Mouse (Mus musculus): ENCODE measurements around the gene Fstl3. TPM values are rescaled to one million over a fixed set of nuclear protein-coding genes. Genes with fewer than 3 reads are reported as not detected.
A peak's percentile ranks its signal among the peaks of the same experiment; 100 is the strongest.
"Not testable (repeated sequence)": the region's sequence is repeated elsewhere in the genome, so short reads cannot be mapped to it uniquely, and the experiment has no call there.

The Fstl3 gene
- polyA plus RNA-seq, 1 experiment from 2014 or later: 19.9 TPM

GRCm38 (mm10) chr10:79746774-79747151, 30.3 kb upstream of the Fstl3 start:
- peak overlapping the region; percentile 79 for H3K4me2 ChIP-seq (ENCODE audit: low read length)
- ATAC-seq (ENCODE audit: insufficient number of reproducible peaks, insufficient read depth, low FRiP score, low read depth): peak; percentile 48; the same call in 1 of the 2 replicates
- peaks cover 3 to 9% of the 10 kb centered on the region in 2 experiments; a peak in 3 of 4 replicates for H3K4me1 ChIP-seq (ENCODE audit: control insufficient read depth in 2 of 2, insufficient read depth in 2 of 2, low read length in 2 of 2)
- H3K9me3 ChIP-seq (ENCODE audit: control insufficient read depth, low read length): no peaks in the 10 kb centered on the region
- H3K27ac ChIP-seq (replicated peaks in 1 of 2; ENCODE audit: control insufficient read depth in 1 of 2, insufficient read depth in 1 of 2, low read depth in 2 of 2, low read length in 2 of 2): no peak overlapping the region
- peak overlapping the region; percentile 55; the same call in 1 of the 2 replicates for H3K9ac ChIP-seq (ENCODE audit: low read length)
- 20% methylated on average over 6 of the region's 6 CpGs for WGBS
- H3K36me3 ChIP-seq (ENCODE audit: control insufficient read depth, insufficient read depth, low read length): peaks cover 29% of the 10 kb centered on the region
- H3K27me3 ChIP-seq (ENCODE audit: control insufficient read depth, insufficient read depth, low read length): no peaks in the 10 kb centered on the region
- H3K4me3 ChIP-seq (ENCODE audit: control insufficient read depth in 1 of 2, insufficient read depth in 1 of 2, low read depth in 1 of 2, low read length in 2 of 2): peak overlapping the region in 1 of 2 experiments; percentile 8; a peak in 1 of 4 replicates

DNA sequence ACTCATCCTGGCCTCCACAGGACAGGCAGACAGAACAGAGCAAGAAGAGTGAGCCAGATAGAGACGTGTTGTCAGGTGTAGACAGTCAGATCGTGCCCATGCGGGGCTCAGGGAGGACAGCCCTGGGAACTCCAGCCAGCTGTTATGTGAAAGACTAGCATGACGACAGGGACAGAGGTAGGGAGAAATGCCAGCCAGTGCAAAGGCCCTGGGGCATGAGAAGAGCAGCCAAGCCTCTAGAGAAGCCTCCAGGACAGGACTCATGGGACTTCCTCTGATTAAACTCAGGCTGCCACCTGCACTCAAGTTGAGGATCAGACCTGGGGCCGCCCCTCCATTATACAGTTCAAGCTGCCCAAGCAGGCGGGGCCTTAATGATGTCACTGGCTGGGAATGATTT, 28.6 kb upstream of the Fstl3 start:
- Histone ChIP-seq H3K4me1 (ENCODE audit: control insufficient read depth in 2 of 2, insufficient read depth in 2 of 2, low read length in 2 of 2) (peaks cover 3 to 9% of the 10 kb centered on the region in 2 experiments; a peak in 3 of 4 replicates), H3K27me3 (ENCODE audit: control insufficient read depth, insufficient read depth, low read length) (no peaks in the 10 kb centered on the region), H3K4me3 (ENCODE audit: control insufficient read depth in 1 of 2, insufficient read depth in 1 of 2, low read depth in 1 of 2, low read length in 2 of 2) (no peak overlapping the region), H3K9me3 (ENCODE audit: control insufficient read depth, low read length) (no peaks in the 10 kb centered on the region), H3K36me3 (ENCODE audit: control insufficient read depth, insufficient read depth, low read length) (peaks cover 12% of the 10 kb centered on the region), H3K9ac (ENCODE audit: low read length) (no peak overlapping the region), H3K27ac (replicated peaks in 1 of 2; ENCODE audit: control insufficient read depth in 1 of 2, insufficient read depth in 1 of 2, low read depth in 2 of 2, low read length in 2 of 2) (no peak overlapping the region), H3K4me2 (ENCODE audit: low read length) (no peak overlapping the region)
- ATAC-seq (ENCODE audit: insufficient number of reproducible peaks, insufficient read depth, low FRiP score, low read depth): no peak
- 72% methylated on average over 6 of the region's 6 CpGs for WGBS

DNA sequence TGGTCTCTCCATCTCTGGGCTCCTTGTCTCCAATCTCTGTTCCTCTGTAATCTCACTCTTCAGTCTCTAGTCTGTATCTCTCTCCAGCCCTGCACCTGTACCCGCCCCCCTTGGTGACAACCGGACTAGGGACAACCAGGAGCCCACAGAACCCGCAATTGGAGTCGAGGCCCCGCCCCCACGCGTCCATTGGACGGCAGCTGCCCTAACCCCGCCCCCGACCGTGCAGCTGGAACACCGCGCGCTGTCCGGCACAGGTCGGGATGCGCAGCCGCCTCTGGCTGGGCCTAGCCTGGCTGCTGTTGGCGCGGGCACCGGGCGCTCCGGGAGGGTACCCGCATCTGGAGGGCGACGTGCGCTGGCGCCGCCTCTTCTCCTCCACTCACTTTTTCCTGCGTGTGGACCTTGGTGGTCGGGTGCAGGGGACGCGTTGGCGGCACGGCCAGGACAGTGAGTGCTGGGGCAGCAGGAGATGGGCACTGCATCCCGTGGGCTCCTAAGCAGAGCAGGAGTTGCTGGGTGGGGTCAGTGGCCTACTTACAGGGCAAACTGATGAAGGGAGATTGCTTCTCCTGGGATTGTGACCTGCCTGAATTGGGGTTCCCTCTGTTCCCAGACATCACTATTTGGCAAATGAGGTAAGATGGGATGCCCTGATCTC, 22.1 kb upstream of the Fstl3 start, which contains the start of gene Fgf22:
Fgf22 (plus strand) TSS at position 221 of the 661 bp plus-strand sequence.
- WGBS: under 1% methylated on average over 35 of the region's 36 CpGs
- peak; percentile 42 for ATAC-seq (ENCODE audit: insufficient number of reproducible peaks, insufficient read depth, low FRiP score, low read depth)
- Histone ChIP-seq H3K9ac (ENCODE audit: low read length) (no peak within 1 kb of the TSS; the same call in 1 of the 2 replicates), H3K27me3 (ENCODE audit: control insufficient read depth, insufficient read depth, low read length) (no peaks in the 10 kb centered on the region), H3K36me3 (ENCODE audit: control insufficient read depth, insufficient read depth, low read length) (peaks cover 35% of the 10 kb centered on the region), H3K4me3 (ENCODE audit: control insufficient read depth in 1 of 2, insufficient read depth in 1 of 2, low read depth in 1 of 2, low read length in 2 of 2) (peak within 1 kb of the TSS; percentile 28 to 32; a peak in 3 of 4 replicates), H3K4me2 (ENCODE audit: low read length) (peak within 1 kb of the TSS; percentile 55), H3K9me3 (ENCODE audit: control insufficient read depth, low read length) (no peaks in the 10 kb centered on the region), H3K27ac (replicated peaks in 1 of 2; ENCODE audit: control insufficient read depth in 1 of 2, insufficient read depth in 1 of 2, low read depth in 2 of 2, low read length in 2 of 2) (no peak within 1 kb of the TSS), H3K4me1 (ENCODE audit: control insufficient read depth in 2 of 2, insufficient read depth in 2 of 2, low read length in 2 of 2) (peaks cover 0 to 4% of the 10 kb centered on the region in 2 experiments; a peak in 1 of 4 replicates)

- H3K9me3 ChIP-seq (ENCODE audit: control insufficient read depth, low read length): no peaks in the 10 kb centered on the region
- no peak overlapping the region for H3K9ac ChIP-seq (ENCODE audit: low read length)
- no peaks in the 10 kb centered on the region for H3K27me3 ChIP-seq (ENCODE audit: control insufficient read depth, insufficient read depth, low read length)
- no peak overlapping the region for H3K4me2 ChIP-seq (ENCODE audit: low read length)
- no peak for ATAC-seq (ENCODE audit: insufficient number of reproducible peaks, insufficient read depth, low FRiP score, low read depth)
- H3K4me1 ChIP-seq (ENCODE audit: control insufficient read depth in 2 of 2, insufficient read depth in 2 of 2, low read length in 2 of 2): peaks cover 0 to 4% of the 10 kb centered on the region in 2 experiments; a peak in 1 of 4 replicates
- no peak overlapping the region for H3K4me3 ChIP-seq (ENCODE audit: control insufficient read depth in 1 of 2, insufficient read depth in 1 of 2, low read depth in 1 of 2, low read length in 2 of 2)
- H3K36me3 ChIP-seq (ENCODE audit: control insufficient read depth, insufficient read depth, low read length): peaks cover 44% of the 10 kb centered on the region
- no peak overlapping the region for H3K27ac ChIP-seq (replicated peaks in 1 of 2; ENCODE audit: control insufficient read depth in 1 of 2, insufficient read depth in 1 of 2, low read depth in 2 of 2, low read length in 2 of 2)
- WGBS: 80% methylated on average over 3 of the region's 3 CpGs
Observed at GRCm38 (mm10) chr10:79755854-79756253, 21.2 kb upstream of the Fstl3 start.

- no peak overlapping the region for H3K9ac ChIP-seq (ENCODE audit: low read length)
- peaks cover 52% of the 10 kb centered on the region for H3K36me3 ChIP-seq (ENCODE audit: control insufficient read depth, insufficient read depth, low read length)
- H3K27me3 ChIP-seq (ENCODE audit: control insufficient read depth, insufficient read depth, low read length): no peaks in the 10 kb centered on the region
- H3K4me3 ChIP-seq (ENCODE audit: control insufficient read depth in 1 of 2, insufficient read depth in 1 of 2, low read depth in 1 of 2, low read length in 2 of 2): no peak overlapping the region
- 85% methylated on average over 24 of the region's 24 CpGs for WGBS
- no peak overlapping the region for H3K27ac ChIP-seq (replicated peaks in 1 of 2; ENCODE audit: control insufficient read depth in 1 of 2, insufficient read depth in 1 of 2, low read depth in 2 of 2, low read length in 2 of 2)
- H3K4me2 ChIP-seq (ENCODE audit: low read length): no peak overlapping the region
- peaks cover 0 to 4% of the 10 kb centered on the region in 2 experiments; a peak in 1 of 4 replicates for H3K4me1 ChIP-seq (ENCODE audit: control insufficient read depth in 2 of 2, insufficient read depth in 2 of 2, low read length in 2 of 2)
- H3K9me3 ChIP-seq (ENCODE audit: control insufficient read depth, low read length): no peaks in the 10 kb centered on the region
- no peak for ATAC-seq (ENCODE audit: insufficient number of reproducible peaks, insufficient read depth, low FRiP score, low read depth)
Observed at GRCm38 (mm10) chr10:79756660-79757059, 20.4 kb upstream of the Fstl3 start.

DNA sequence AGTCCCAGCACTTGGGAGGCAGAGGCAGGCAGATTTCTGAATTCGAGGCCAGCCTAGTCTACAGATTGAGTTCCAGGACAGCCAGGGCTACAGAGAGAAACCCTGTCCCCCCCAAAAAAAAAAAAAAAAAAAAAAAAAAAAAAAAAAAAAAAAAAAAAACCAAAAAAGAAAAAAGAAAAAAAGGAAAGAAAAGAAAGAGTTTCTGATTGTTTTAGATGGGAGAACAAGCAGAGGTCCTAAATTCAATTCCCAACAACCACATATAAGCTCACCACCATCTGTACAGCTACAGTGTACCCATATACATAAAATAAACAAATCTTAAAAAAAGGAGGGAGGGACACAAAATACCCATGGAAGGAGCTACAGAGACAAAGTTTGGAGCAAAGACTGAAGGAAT, 17.4 kb upstream of the Fstl3 start:
- peaks cover 63% of the 10 kb centered on the region for H3K36me3 ChIP-seq (ENCODE audit: control insufficient read depth, insufficient read depth, low read length)
- H3K9ac ChIP-seq (ENCODE audit: low read length); H3K4me2 ChIP-seq (ENCODE audit: low read length); H3K9me3 ChIP-seq (ENCODE audit: control insufficient read depth, low read length); ATAC-seq (ENCODE audit: insufficient number of reproducible peaks, insufficient read depth, low FRiP score, low read depth); H3K27ac ChIP-seq (replicated peaks in 1 of 2; ENCODE audit: control insufficient read depth in 1 of 2, insufficient read depth in 1 of 2, low read depth in 2 of 2, low read length in 2 of 2); H3K4me3 ChIP-seq (ENCODE audit: control insufficient read depth in 1 of 2, insufficient read depth in 1 of 2, low read depth in 1 of 2, low read length in 2 of 2); H3K27me3 ChIP-seq (ENCODE audit: control insufficient read depth, insufficient read depth, low read length): not testable (repeated sequence)
- 93% methylated on average over 1 of the region's 1 CpGs for WGBS
- H3K4me1 ChIP-seq (ENCODE audit: control insufficient read depth in 2 of 2, insufficient read depth in 2 of 2, low read length in 2 of 2): peaks cover 12 to 22% of the 10 kb centered on the region in 2 experiments

DNA sequence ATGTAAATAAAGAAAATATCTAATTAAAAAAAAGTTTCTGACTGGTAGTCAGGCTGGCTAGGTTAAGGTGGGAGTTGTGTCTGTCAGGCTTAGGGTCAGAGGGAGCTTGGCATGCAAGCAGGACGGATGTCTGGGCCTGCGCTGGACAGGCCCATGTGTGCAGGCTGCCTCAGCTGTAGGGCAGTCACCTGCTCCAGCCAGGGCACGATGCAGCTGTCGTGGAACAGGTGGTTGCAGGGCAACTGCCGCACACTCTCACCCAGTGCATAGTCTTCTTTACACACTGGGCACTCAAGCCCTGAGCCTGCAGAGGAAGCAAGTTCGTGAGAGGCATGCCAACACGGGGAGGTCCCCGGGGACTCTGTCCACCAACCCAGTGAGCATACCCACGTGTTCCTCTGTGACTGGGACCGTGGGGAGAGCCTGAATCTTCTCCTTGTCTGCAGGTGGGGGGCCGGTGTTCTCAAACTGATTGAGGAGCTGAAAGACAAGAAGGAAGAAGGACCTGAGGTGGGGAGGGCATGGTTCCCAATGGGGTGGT, 16.4 kb upstream of the Fstl3 start:
- H3K9me3 ChIP-seq (ENCODE audit: control insufficient read depth, low read length): no peaks in the 10 kb centered on the region
- no peak overlapping the region for H3K4me2 ChIP-seq (ENCODE audit: low read length)
- no peak overlapping the region for H3K27ac ChIP-seq (replicated peaks in 1 of 2; ENCODE audit: control insufficient read depth in 1 of 2, insufficient read depth in 1 of 2, low read depth in 2 of 2, low read length in 2 of 2)
- peaks cover 21 to 26% of the 10 kb centered on the region in 2 experiments for H3K4me1 ChIP-seq (ENCODE audit: control insufficient read depth in 2 of 2, insufficient read depth in 2 of 2, low read length in 2 of 2)
- 90% methylated on average over 11 of the region's 11 CpGs for WGBS
- ATAC-seq (ENCODE audit: insufficient number of reproducible peaks, insufficient read depth, low FRiP score, low read depth): no peak
- peaks cover 61% of the 10 kb centered on the region for H3K36me3 ChIP-seq (ENCODE audit: control insufficient read depth, insufficient read depth, low read length)
- H3K9ac ChIP-seq (ENCODE audit: low read length): no peak overlapping the region
- H3K4me3 ChIP-seq (ENCODE audit: control insufficient read depth in 1 of 2, insufficient read depth in 1 of 2, low read depth in 1 of 2, low read length in 2 of 2): no peak overlapping the region
- no peaks in the 10 kb centered on the region for H3K27me3 ChIP-seq (ENCODE audit: control insufficient read depth, insufficient read depth, low read length)

All from heart, embryonic 14.5 days (tissue).